Mouse (Mus musculus): ENCODE measurements around the gene Hist1h2ac.

The Hist1h2ac gene

GRCm38 (mm10) chr13:23659636-23660366 lies 23.9 kb downstream of the Hist1h2ac start:
- DNase-seq (ENCODE audit: low spot score in 2 of 2): no peak
